Mouse (Mus musculus) neural tube, embryonic 15.5 days (tissue): ENCODE measurements at regions not wholly inside any gene's neighbourhood (a gene's known extent, or its start where the extent isn't known, plus 50 kb on each side); places are given as distances from the start of the nearest gene placed in this dataset.

ENCODE experiments used
- ATAC-seq: fragments of 200-750 bp; cut with Nextera tagmentation; 2 replicates; pipeline ENCODE4 v1.8.0; 2017; ENCODE audit warnings: mild to moderate bottlenecking, moderate TSS enrichment, moderate library complexity; ENCODE audit not compliant: low FRiP score
- H3K27ac ChIP-seq: fragments of 300-500 bp; sonication (generic); replicated peaks from 2 replicates; pipeline ENCODE4 v1.5.1; 2015; ENCODE audit warnings: mild to moderate bottlenecking, inconsistent platforms
- H3K27me3 ChIP-seq: fragments of 300-500 bp; sonication (generic); replicated peaks from 2 replicates; pipeline ENCODE4 v1.6.1; 2015; ENCODE audit warnings: inconsistent platforms
- H3K36me3 ChIP-seq: fragments of 300-500 bp; sonication (generic); 2 replicates; pipeline ENCODE4 v1.6.1; 2015; ENCODE audit warnings: inconsistent platforms
- H3K4me1 ChIP-seq: fragments of 300-500 bp; sonication (generic); 2 replicates; pipeline ENCODE4 v1.6.1; 2015; ENCODE audit warnings: inconsistent platforms
- H3K4me2 ChIP-seq: fragments of 300-500 bp; sonication (generic); 2 replicates; pipeline ENCODE4 v1.6.1; 2015; ENCODE audit warnings: inconsistent platforms, mild to moderate bottlenecking, moderate library complexity
- H3K4me3 ChIP-seq: fragments of 300-500 bp; sonication (generic); replicated peaks from 2 replicates; pipeline ENCODE4 v1.5.1; 2015; ENCODE audit warnings: mild to moderate bottlenecking, inconsistent platforms
- H3K9ac ChIP-seq: fragments of 300-500 bp; sonication (generic); replicated peaks from 2 replicates; pipeline ENCODE4 v1.6.1; 2015; ENCODE audit warnings: mild to moderate bottlenecking, inconsistent platforms
- H3K9me3 ChIP-seq: fragments of 300-500 bp; sonication (generic); replicated peaks from 2 replicates; pipeline ENCODE4 v1.6.1; 2016; ENCODE audit warnings: inconsistent platforms
- WGBS: fragments of 180-500 bp; shearing (Covaris S2); methylation state at CpG from one replicate; pipeline ENCODE4 v1.1.7; 2015; ENCODE audit warnings: mixed read lengths; 5-methylcytosine and 5-hydroxymethylcytosine counted together

DNA sequence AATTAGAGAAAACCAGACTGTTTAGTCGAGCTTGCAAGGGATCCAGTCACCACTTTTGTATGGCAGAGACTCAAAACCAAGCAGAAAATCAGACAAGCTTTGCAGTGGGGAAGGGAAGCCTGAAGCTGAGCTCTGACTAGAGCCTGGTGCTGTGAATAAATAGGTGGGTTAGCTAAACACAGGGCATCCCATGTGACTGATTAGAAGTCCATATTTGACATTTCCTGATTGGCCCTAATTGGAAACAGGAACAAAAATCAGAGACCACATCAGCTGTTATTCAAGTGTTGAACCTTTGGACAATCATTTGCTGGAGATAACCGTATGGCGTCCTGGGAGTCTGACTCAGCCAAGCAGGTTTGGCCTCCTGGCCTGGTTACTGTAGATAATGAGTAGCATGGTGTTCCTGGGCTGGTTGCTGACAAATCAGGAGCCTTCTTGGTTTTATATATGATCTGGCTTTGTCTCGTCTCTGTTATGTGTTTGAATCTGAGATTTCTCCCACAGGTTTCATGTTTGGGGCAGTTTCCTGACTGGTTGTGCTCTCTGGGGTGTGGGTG is 139.4 kb downstream of the Ddx11 start:
- no peak for ATAC-seq
- Histone ChIP-seq H3K36me3 (no peaks in the 10 kb centered on the region), H3K4me2 (no peak overlapping the region), H3K27me3 (no peaks in the 10 kb centered on the region), H3K9ac (no peak overlapping the region), H3K27ac (no peak overlapping the region), H3K4me3 (no peak overlapping the region), H3K4me1 (no peaks in the 10 kb centered on the region), H3K9me3 (no peaks in the 10 kb centered on the region)
- WGBS = 79% methylated on average over 4 of the region's 4 CpGs

DNA sequence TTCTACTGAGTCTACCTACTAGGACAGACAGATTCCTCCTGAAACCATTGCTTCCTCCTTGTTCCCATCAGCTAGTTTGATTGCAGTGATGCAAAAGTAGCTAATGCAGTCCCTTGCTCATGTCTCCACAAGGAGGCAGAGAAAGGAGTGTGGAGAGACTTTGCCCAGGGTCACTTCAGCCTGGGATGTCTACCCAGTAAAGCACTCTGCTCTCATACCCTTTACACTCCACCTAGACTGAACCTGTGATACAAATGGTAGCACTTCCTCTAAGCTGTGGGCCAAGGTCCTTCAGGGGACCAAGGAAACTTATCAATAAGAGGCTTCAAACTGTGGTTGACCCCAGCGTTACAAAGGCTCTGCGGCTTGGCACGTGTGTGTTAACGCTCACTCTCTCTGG is 140.1 kb downstream of the Ddx11 start:
- H3K4me1 ChIP-seq = no peaks in the 10 kb centered on the region
- no peak overlapping the region for H3K9ac ChIP-seq
- H3K9me3 ChIP-seq = no peaks in the 10 kb centered on the region
- H3K4me2 ChIP-seq = no peak overlapping the region
- no peaks in the 10 kb centered on the region for H3K36me3 ChIP-seq
- H3K27ac ChIP-seq = no peak overlapping the region
- no peaks in the 10 kb centered on the region for H3K27me3 ChIP-seq
- 93% methylated on average over 4 of the region's 4 CpGs for whole genome bisulfite sequencing
- no peak for ATAC-seq
- H3K4me3 ChIP-seq = no peak overlapping the region

DNA sequence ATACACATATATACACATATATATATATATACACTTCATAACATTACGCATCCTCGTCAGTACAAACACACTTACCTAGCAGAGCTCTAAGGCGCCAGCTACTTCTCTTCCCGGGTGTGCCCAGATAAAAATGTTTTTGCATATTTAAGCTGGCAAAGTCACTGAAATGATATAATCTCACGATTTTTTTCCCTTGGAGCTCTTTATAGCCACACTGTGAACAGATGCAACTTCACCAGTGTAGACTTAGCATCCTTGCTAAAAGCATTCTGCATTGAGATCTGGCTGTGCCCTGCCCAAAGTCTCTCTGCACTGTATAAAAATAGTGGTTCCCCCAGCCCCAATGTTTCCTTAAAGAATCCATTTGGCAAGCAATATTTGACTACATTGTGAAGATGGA is 143.5 kb downstream of the Ddx11 start:
- Histone ChIP-seq H3K9me3 (no peaks in the 10 kb centered on the region), H3K27me3 (no peaks in the 10 kb centered on the region), H3K9ac (no peak overlapping the region), H3K36me3 (no peaks in the 10 kb centered on the region), H3K4me1 (peaks cover 7% of the 10 kb centered on the region; the same call in 1 of the 2 replicates), H3K4me2 (no peak overlapping the region), H3K4me3 (no peak overlapping the region), H3K27ac (no peak overlapping the region)
- 88% methylated on average over 5 of the region's 5 CpGs for WGBS
- ATAC-seq = no peak

DNA sequence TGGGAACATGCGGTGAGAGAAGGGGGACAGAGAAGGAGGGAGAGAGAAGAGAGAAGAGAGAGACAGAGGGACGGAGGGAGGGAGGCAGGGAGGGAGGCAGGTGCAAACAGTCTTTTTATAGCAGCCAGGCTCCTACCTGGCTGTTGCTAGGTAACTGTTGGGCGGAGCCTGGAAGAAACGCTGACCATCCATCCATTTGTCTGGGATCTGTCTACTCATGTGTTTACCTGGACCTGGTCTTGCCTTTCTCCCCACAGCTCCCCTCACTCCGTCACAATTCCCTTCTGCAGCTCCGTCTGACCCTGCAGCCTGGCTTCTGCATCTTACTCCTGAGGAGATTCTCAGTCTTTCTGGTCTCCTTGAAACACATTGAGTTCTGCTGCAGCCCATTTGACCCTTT is 144.5 kb downstream of the Ddx11 start:
- Histone ChIP-seq H3K4me2 (no peak overlapping the region), H3K4me1 (peaks cover 7% of the 10 kb centered on the region; the same call in 1 of the 2 replicates), H3K9ac (no peak overlapping the region), H3K27me3 (no peaks in the 10 kb centered on the region), H3K9me3 (no peaks in the 10 kb centered on the region), H3K4me3 (no peak overlapping the region), H3K36me3 (no peaks in the 10 kb centered on the region), H3K27ac (no peak overlapping the region)
- ATAC-seq = no peak
- WGBS = 51% methylated on average over 6 of the region's 6 CpGs

DNA sequence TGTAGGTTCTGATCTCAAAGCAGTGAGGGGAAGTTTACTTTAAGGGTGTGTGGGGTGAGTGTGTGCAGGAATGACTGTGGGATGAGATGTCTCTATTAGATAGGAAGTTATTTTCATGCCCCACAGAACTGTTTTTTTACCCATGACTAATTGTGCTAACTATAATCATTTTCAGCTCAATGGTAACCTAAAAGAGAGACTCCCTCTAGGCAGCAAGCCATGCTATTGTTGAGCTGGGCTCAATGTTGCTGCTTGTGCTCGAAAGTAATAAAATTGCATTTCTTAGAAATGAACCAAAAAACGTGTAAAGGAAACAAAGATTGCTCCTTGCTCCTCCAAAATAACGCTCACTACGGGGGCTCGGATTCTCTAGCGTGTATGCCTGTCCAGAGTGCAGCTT is 146.2 kb downstream of the Ddx11 start:
- Histone ChIP-seq H3K4me1 (peaks cover 7% of the 10 kb centered on the region; the same call in 1 of the 2 replicates), H3K9ac (no peak overlapping the region), H3K27ac (no peak overlapping the region), H3K4me3 (no peak overlapping the region), H3K4me2 (no peak overlapping the region), H3K36me3 (no peaks in the 10 kb centered on the region), H3K9me3 (no peaks in the 10 kb centered on the region), H3K27me3 (no peaks in the 10 kb centered on the region)
- no peak for ATAC-seq
- WGBS = 64% methylated on average over 6 of the region's 6 CpGs

DNA sequence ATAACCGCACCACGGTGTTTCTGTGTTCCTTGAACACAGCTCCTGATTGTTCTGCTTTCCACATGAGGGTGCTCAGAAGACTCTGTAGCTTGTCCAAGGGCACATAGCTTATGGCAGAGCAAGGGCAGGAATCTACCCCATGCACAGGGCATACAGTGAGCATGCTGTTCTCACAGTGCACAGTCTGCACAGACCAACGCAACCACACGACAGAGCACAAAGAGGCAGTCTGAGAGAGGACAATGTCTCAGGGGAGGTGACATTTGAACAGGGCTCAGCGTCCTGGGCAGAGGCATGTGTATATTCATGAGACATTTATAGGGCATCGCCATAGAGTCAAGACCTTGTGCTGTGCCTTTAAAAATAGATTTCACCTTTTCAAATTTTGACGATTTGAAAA is 148.6 kb downstream of the Ddx11 start:
- Histone ChIP-seq H3K27ac (no peak overlapping the region), H3K4me2 (no peak overlapping the region), H3K36me3 (no peaks in the 10 kb centered on the region), H3K9ac (no peak overlapping the region), H3K27me3 (no peaks in the 10 kb centered on the region), H3K9me3 (no peaks in the 10 kb centered on the region), H3K4me1 (peaks cover 14% of the 10 kb centered on the region), H3K4me3 (no peak overlapping the region)
- no peak for ATAC-seq
- 68% methylated on average over 7 of the region's 7 CpGs for WGBS

DNA sequence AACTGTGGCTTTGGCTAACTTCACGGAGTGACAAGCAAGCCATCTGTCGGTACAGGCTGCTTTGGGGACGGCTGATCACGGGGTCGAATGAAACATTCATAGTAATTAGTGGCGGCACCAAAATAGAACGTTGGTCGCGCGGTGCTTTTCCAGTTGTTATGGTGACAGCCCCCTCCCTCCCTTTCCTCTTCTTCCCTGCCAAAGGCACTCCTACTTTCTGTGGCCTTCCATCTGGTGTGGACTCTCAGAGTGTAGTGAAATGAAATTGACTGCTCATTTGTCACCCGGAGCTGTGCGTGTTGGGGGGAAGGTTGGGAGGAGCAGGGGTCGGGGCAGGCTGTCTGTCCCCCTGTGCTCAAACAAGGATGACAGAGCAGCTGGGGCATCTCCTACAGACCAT is 153.5 kb downstream of the Ddx11 start:
- 22% methylated on average over 13 of the region's 13 CpGs for WGBS
- peaks cover 19% of the 10 kb centered on the region for H3K4me1 ChIP-seq
- H3K4me3 ChIP-seq = no peak overlapping the region
- no peaks in the 10 kb centered on the region for H3K27me3 ChIP-seq
- no peaks in the 10 kb centered on the region for H3K36me3 ChIP-seq
- peak; percentile 76 for ATAC-seq
- no peak overlapping the region for H3K9ac ChIP-seq
- peak overlapping the region; percentile 60 for H3K27ac ChIP-seq
- H3K4me2 ChIP-seq = peak overlapping the region; percentile 31
- H3K9me3 ChIP-seq = no peaks in the 10 kb centered on the region

DNA sequence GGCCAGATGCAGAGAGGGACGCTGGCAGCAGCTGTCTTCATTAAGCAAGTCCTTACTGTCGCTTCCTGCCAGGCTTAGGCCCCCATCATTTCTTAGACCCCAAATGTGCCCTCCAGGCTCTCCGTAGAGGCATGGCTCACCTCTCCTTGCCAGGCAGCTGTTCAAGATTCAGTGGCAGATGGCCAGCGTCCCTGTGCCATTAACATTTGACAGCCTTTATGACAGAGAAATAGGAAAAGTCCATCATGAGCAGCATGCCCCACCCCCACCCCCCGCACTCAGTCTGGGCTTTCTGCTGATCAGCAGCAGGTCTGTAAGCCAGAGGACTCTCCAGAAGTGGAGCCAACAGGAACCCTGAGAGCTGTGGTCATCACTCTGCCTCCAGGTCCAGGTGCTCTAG is 154.7 kb downstream of the Ddx11 start:
- no peak overlapping the region for H3K27ac ChIP-seq
- no peak overlapping the region for H3K4me2 ChIP-seq
- WGBS = 37% methylated on average over 5 of the region's 5 CpGs
- H3K9ac ChIP-seq = no peak overlapping the region
- H3K36me3 ChIP-seq = no peaks in the 10 kb centered on the region
- no peaks in the 10 kb centered on the region for H3K9me3 ChIP-seq
- no peak overlapping the region for H3K4me3 ChIP-seq
- no peaks in the 10 kb centered on the region for H3K27me3 ChIP-seq
- ATAC-seq = no peak
- H3K4me1 ChIP-seq = peaks cover 19% of the 10 kb centered on the region

DNA sequence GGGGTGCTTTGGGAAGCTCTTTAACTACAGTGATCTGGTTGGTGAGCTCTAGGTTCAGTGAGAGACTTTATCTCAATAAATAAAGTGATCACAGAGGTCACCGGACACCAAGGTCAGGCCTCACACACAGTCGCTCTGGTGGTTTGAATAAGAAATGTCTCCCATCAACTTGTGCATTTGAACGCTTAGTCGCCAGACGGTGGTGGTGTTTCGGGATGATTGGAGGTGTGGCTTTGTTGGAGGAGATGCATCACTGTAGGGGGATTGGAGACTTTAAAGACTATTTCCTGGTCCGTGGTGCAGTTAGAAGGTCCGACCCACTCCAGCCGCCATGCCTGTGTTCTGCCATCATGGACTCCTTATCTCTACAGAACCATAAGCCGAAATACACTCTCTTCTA is 162.0 kb downstream of the Ddx11 start:
- Histone ChIP-seq H3K27me3 (no peaks in the 10 kb centered on the region), H3K4me3 (no peak overlapping the region), H3K4me2 (no peak overlapping the region), H3K9ac (no peak overlapping the region), H3K9me3 (no peaks in the 10 kb centered on the region), H3K36me3 (no peaks in the 10 kb centered on the region), H3K27ac (no peak overlapping the region), H3K4me1 (no peaks in the 10 kb centered on the region)
- WGBS = 96% methylated on average over 10 of the region's 10 CpGs
- ATAC-seq = no peak
